Mouse (Mus musculus) kidney, embryonic 16.5 days (tissue): ENCODE data around the gene Stk4. TPM values are rescaled to one million over a fixed set of nuclear protein-coding genes. Genes with fewer than 3 reads are reported as not detected.

ENCODE experiments used
- ATAC-seq: fragments of 200-750 bp; cut with Nextera tagmentation; 2 replicates; pipeline ENCODE4 v1.8.0; 2017; ENCODE audit warnings: moderate TSS enrichment; ENCODE audit not compliant: low FRiP score, low TSS enrichment
- H3K27ac ChIP-seq: fragments of 300-500 bp; sonication (generic); 2 replicates; pipeline ENCODE4 v1.5.1; 2014; ENCODE audit warnings: low read length
- H3K27me3 ChIP-seq: fragments of 300-500 bp; sonication (generic); 2 replicates; pipeline ENCODE4 v1.6.1; 2014; ENCODE audit warnings: low read length, control low read depth, mixed read lengths; ENCODE audit not compliant: insufficient read depth
- H3K36me3 ChIP-seq: fragments of 300-500 bp; sonication (generic); 2 replicates; pipeline ENCODE4 v1.6.1; 2014; ENCODE audit warnings: low read length, control low read depth, mixed read lengths; ENCODE audit not compliant: insufficient read depth
- H3K4me1 ChIP-seq: fragments of 300-500 bp; sonication (generic); 2 replicates; pipeline ENCODE4 v1.6.1; 2014; ENCODE audit warnings: low read length, control low read depth, mixed read lengths; ENCODE audit not compliant: insufficient read depth
- H3K4me2 ChIP-seq: fragments of 300-500 bp; sonication (generic); replicated peaks from 2 replicates; pipeline ENCODE4 v1.6.1; 2014; ENCODE audit warnings: low read depth, low read length
- H3K4me3 ChIP-seq: fragments of 300-500 bp; sonication (generic); 2 replicates; pipeline ENCODE4 v1.5.1; 2014; ENCODE audit warnings: mild to moderate bottlenecking, low read length
- H3K9ac ChIP-seq: fragments of 300-500 bp; sonication (generic); replicated peaks from 2 replicates; pipeline ENCODE4 v1.6.1; 2014; ENCODE audit warnings: low read length
- H3K9me3 ChIP-seq: fragments of 300-500 bp; sonication (generic); 2 replicates; pipeline ENCODE4 v1.6.1; 2016; ENCODE audit warnings: low read length, control low read depth
- WGBS: fragments of 180-500 bp; shearing (Covaris S2); extraction: QIAGEN DNeasy Blood & Tissue Kit; methylation state at CpG from one replicate; pipeline ENCODE4 v1.1.7; 2014; 5-methylcytosine and 5-hydroxymethylcytosine counted together
- polyA plus RNA-seq: library from polyadenylated mRNA; unstranded; fragments of >200 nt; fragmentation: Nextera tagmentation; extraction: Ambion mirVana; gene quantifications from 2 replicates; pipeline ENCODE4 v1.2.1, GENCODE M21; 2015

Gene Stk4
- polyA plus RNA-seq, 1 experiment from 2014 or later: 22.8 TPM

GRCm38 (mm10) chr2:164177831-164178230 lies 107.7 kb downstream of the Stk4 start:
- no peak for ATAC-seq
- Histone ChIP-seq H3K9me3 (no peaks in the 10 kb centered on the region), H3K4me2 (no peak overlapping the region), H3K4me3 (no peak overlapping the region), H3K4me1 (no peaks in the 10 kb centered on the region), H3K27ac (no peak overlapping the region), H3K9ac (no peak overlapping the region), H3K36me3 (no peaks in the 10 kb centered on the region), H3K27me3 (peaks cover 8% of the 10 kb centered on the region; the same call in 1 of the 2 replicates)
- WGBS: 52% methylated on average over 5 of the region's 5 CpGs

GRCm38 (mm10) chr2:164180124-164180523 lies 110.0 kb downstream of the Stk4 start:
- Histone ChIP-seq H3K36me3 (no peaks in the 10 kb centered on the region), H3K27me3 (peaks cover 3% of the 10 kb centered on the region; the same call in 1 of the 2 replicates), H3K4me1 (no peaks in the 10 kb centered on the region), H3K4me2 (no peak overlapping the region), H3K9ac (no peak overlapping the region), H3K9me3 (no peaks in the 10 kb centered on the region), H3K27ac (no peak overlapping the region), H3K4me3 (no peak overlapping the region)
- WGBS: 45% methylated on average over 3 of the region's 3 CpGs
- ATAC-seq: no peak

- 80% methylated on average over 4 of the region's 4 CpGs for whole genome bisulfite sequencing
- Histone ChIP-seq H3K4me3 (no peak overlapping the region), H3K4me2 (no peak overlapping the region), H3K9me3 (no peaks in the 10 kb centered on the region), H3K4me1 (no peaks in the 10 kb centered on the region), H3K9ac (no peak overlapping the region), H3K27me3 (peaks cover 3% of the 10 kb centered on the region; the same call in 1 of the 2 replicates), H3K36me3 (no peaks in the 10 kb centered on the region), H3K27ac (no peak overlapping the region)
- ATAC-seq: no peak
Measured at GRCm38 (mm10) chr2:164180770-164181169, 110.6 kb downstream of the Stk4 start.

- H3K9me3 ChIP-seq: no peaks in the 10 kb centered on the region
- 78% methylated on average over 7 of the region's 7 CpGs for WGBS
- H3K27me3 ChIP-seq: peaks cover 2% of the 10 kb centered on the region; the same call in 1 of the 2 replicates
- H3K4me3 ChIP-seq: no peak within 1 kb of the TSS
- H3K4me1 ChIP-seq: no peaks in the 10 kb centered on the region
- no peak within 1 kb of the TSS for H3K9ac ChIP-seq
- H3K27ac ChIP-seq: no peak within 1 kb of the TSS
- no peak for ATAC-seq
- H3K4me2 ChIP-seq: no peak within 1 kb of the TSS
- no peaks in the 10 kb centered on the region for H3K36me3 ChIP-seq
Measured at GRCm38 (mm10) chr2:164182692-164183255, 112.7 kb downstream of the Stk4 start, which contains the start of gene Wfdc5. Wfdc5 (minus strand) TSS chr2:164182742.

- no peaks in the 10 kb centered on the region for H3K36me3 ChIP-seq
- no peaks in the 10 kb centered on the region; the same call in 1 of the 2 replicates for H3K27me3 ChIP-seq
- no peaks in the 10 kb centered on the region for H3K4me1 ChIP-seq
- WGBS: 36% methylated on average over 9 of the region's 9 CpGs
- H3K4me2 ChIP-seq: no peak overlapping the region
- ATAC-seq: no peak
- H3K27ac ChIP-seq: no peak overlapping the region
- H3K9ac ChIP-seq: no peak overlapping the region
- no peak overlapping the region for H3K4me3 ChIP-seq
- no peaks in the 10 kb centered on the region for H3K9me3 ChIP-seq
Measured at GRCm38 (mm10) chr2:164183340-164183739, 113.2 kb downstream of the Stk4 start.

- Histone ChIP-seq H3K36me3 (no peaks in the 10 kb centered on the region), H3K27ac (no peak overlapping the region), H3K4me2 (no peak overlapping the region), H3K4me3 (no peak overlapping the region), H3K4me1 (no peaks in the 10 kb centered on the region), H3K9me3 (no peaks in the 10 kb centered on the region), H3K9ac (no peak overlapping the region), H3K27me3 (no peaks in the 10 kb centered on the region; the same call in 1 of the 2 replicates)
- 46% methylated on average over 9 of the region's 9 CpGs for WGBS
- ATAC-seq: no peak
Measured at GRCm38 (mm10) chr2:164184145-164184719, 114.1 kb downstream of the Stk4 start.

GRCm38 (mm10) chr2:164188722-164189121 lies 118.6 kb downstream of the Stk4 start:
- Histone ChIP-seq H3K4me1 (no peaks in the 10 kb centered on the region), H3K4me3 (no peak overlapping the region), H3K36me3 (no peaks in the 10 kb centered on the region), H3K9me3 (no peaks in the 10 kb centered on the region), H3K27ac (no peak overlapping the region), H3K27me3 (no peaks in the 10 kb centered on the region), H3K4me2 (no peak overlapping the region), H3K9ac (no peak overlapping the region)
- WGBS: 39% methylated on average over 5 of the region's 5 CpGs
- ATAC-seq: no peak

- ATAC-seq: no peak
Measured at GRCm38 (mm10) chr2:164190576-164190975, 120.5 kb downstream of the Stk4 start, which contains the start of gene Wfdc12. Wfdc12 (minus strand) TSS chr2:164190608.

GRCm38 (mm10) chr2:164192279-164192678 lies 122.2 kb downstream of the Stk4 start:
- H3K36me3 ChIP-seq: no peaks in the 10 kb centered on the region

More at GRCm38 (mm10) chr2:164190576-164190975, 120.5 kb downstream of the Stk4 start, which contains the start of gene Wfdc12:
- no peaks in the 10 kb centered on the region for H3K9me3 ChIP-seq
- no peaks in the 10 kb centered on the region for H3K36me3 ChIP-seq
- H3K9ac ChIP-seq: no peak within 1 kb of the TSS
- WGBS: 90% methylated on average over 6 of the region's 6 CpGs
- no peak within 1 kb of the TSS for H3K4me2 ChIP-seq
- no peak within 1 kb of the TSS for H3K27ac ChIP-seq
- no peaks in the 10 kb centered on the region for H3K4me1 ChIP-seq
- H3K4me3 ChIP-seq: no peak within 1 kb of the TSS
- no peaks in the 10 kb centered on the region for H3K27me3 ChIP-seq

GRCm38 (mm10) chr2:164194959-164195630 lies 125.0 kb downstream of the Stk4 start:
- ATAC-seq: no peak
- H3K27me3 ChIP-seq: no peaks in the 10 kb centered on the region
- no peak overlapping the region for H3K4me3 ChIP-seq
- H3K9ac ChIP-seq: no peak overlapping the region
- no peaks in the 10 kb centered on the region for H3K9me3 ChIP-seq
- H3K27ac ChIP-seq: no peak overlapping the region
- 70% methylated on average over 5 of the region's 5 CpGs for WGBS
- no peaks in the 10 kb centered on the region for H3K36me3 ChIP-seq
- no peak overlapping the region for H3K4me2 ChIP-seq
- no peaks in the 10 kb centered on the region for H3K4me1 ChIP-seq

More at GRCm38 (mm10) chr2:164192279-164192678, 122.2 kb downstream of the Stk4 start:
- no peak for ATAC-seq
- Histone ChIP-seq H3K27me3 (no peaks in the 10 kb centered on the region), H3K9me3 (no peaks in the 10 kb centered on the region), H3K27ac (no peak overlapping the region), H3K4me1 (no peaks in the 10 kb centered on the region), H3K4me3 (no peak overlapping the region), H3K4me2 (no peak overlapping the region), H3K9ac (no peak overlapping the region)
